Mouse (Mus musculus): Measurements from ENCODE around the gene Bmp5. TPM values are rescaled to one million over a fixed set of nuclear protein-coding genes. Genes with fewer than 3 reads are reported as not detected.

The Bmp5 gene
- total and polyA plus RNA-seq, 2 experiments from 2014 or later, result 2.5 to 3.0 TPM

DNA sequence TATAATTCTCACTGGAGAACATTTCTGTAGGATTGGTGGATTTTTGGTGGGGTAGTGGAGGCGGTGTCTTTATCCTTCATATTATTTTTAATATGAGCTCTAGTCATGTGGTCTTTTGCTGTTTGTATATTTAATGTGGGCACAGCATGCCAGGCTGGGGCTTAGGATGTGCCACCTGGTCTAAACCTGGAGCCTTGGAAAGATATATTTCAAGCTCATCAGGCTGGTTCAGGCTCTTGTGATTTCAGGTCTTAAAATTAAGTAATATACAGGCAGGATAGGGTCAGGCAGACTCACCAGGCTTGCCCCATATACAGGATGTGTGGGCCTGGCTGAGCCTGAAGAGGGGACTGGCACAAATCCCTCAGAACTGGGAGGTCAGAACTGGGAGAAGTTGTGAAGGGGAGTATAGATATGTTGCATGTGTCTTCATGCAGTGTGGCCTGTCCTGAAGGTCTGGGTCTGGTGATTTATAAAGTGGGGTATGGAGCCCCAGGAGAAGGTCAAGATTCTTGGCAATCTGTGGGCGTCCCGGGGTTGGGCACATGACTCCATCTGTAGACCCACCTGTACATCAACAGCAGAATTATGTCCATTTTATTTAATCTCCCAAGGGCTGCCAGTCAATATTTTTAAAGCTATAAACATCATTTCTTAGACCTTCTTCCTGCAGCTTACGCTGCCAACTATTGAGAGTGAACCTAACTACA, 108.5 kb downstream of the Bmp5 start:
- no peaks in the 10 kb centered on the region for H3K9me3 ChIP-seq (ENCODE audit: low read length)
- DNase-seq (ENCODE audit: low spot score), result no peak
- no peaks in the 10 kb centered on the region for H3K4me1 ChIP-seq (ENCODE audit: insufficient read depth, low read length)
- no peak overlapping the region for H3K4me3 ChIP-seq (ENCODE audit: low read depth, low read length)
- no peak overlapping the region for H3K27ac ChIP-seq (ENCODE audit: low read depth, low read length)
- ATAC-seq (ENCODE audit: low FRiP score), result no peak
- no peaks in the 10 kb centered on the region for H3K36me3 ChIP-seq (ENCODE audit: insufficient read depth, low read length)
- 98% methylated on average over 4 of the region's 4 CpGs for WGBS
- H3K27me3 ChIP-seq (ENCODE audit: insufficient read depth, low read length), result no peaks in the 10 kb centered on the region
- TF ChIP-seq CTCF (IDR thresholded peaks at IDR 0.05), result no peak
- no peak overlapping the region for H3K4me2 ChIP-seq (ENCODE audit: low read depth, low read length, poor library complexity, severe bottlenecking)
- H3K9ac ChIP-seq (replicated peaks; ENCODE audit: low read length, poor library complexity, severe bottlenecking), result no peak overlapping the region

- Histone ChIP-seq H3K36me3 (ENCODE audit: insufficient read depth, low read length) (no peaks in the 10 kb centered on the region), H3K9me3 (ENCODE audit: low read length) (no peaks in the 10 kb centered on the region), H3K4me3 (ENCODE audit: low read depth, low read length) (no peak overlapping the region), H3K27me3 (ENCODE audit: insufficient read depth, low read length) (no peaks in the 10 kb centered on the region), H3K27ac (ENCODE audit: low read depth, low read length) (no peak overlapping the region), H3K9ac (replicated peaks; ENCODE audit: low read length, poor library complexity, severe bottlenecking) (no peak overlapping the region), H3K4me1 (ENCODE audit: insufficient read depth, low read length) (no peaks in the 10 kb centered on the region), H3K4me2 (ENCODE audit: low read depth, low read length, poor library complexity, severe bottlenecking) (no peak overlapping the region)
- no peak for TF ChIP-seq CTCF (IDR thresholded peaks at IDR 0.05)
- DNase-seq (ENCODE audit: low spot score) (no peak), ATAC-seq (ENCODE audit: low FRiP score) (no peak)
- WGBS, result 75% methylated on average over 7 of the region's 7 CpGs
Observed at GRCm38 (mm10) chr9:75886801-75887544, 111.8 kb downstream of the Bmp5 start.

DNA sequence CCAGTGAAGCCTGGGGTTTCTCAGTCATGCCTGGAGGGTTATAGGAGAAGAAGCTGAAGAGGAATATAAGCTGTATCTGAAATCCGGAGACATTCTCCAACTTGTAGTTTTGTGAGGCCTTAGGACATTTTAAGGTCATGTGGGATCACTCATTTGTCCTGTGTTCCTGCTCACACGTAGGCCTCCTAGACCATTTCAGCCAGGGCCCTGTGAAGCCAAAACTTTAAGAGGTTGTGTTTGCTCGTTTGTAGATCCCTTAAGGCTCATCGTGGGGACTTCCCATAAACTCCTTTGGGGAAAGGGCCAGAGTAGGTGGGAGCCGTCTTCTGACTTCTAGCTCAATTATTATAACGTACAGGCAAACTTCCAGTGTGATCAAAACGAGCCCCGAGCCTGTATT, 121.8 kb downstream of the Bmp5 start:
- no peak for TF ChIP-seq CTCF (IDR thresholded peaks at IDR 0.05)
- DNase-seq (ENCODE audit: low spot score), result no peak
- no peaks in the 10 kb centered on the region for H3K27me3 ChIP-seq (ENCODE audit: insufficient read depth, low read length)
- no peak overlapping the region for H3K27ac ChIP-seq (ENCODE audit: low read depth, low read length)
- no peak for ATAC-seq (ENCODE audit: low FRiP score)
- H3K9me3 ChIP-seq (ENCODE audit: low read length), result no peaks in the 10 kb centered on the region
- no peak overlapping the region for H3K4me3 ChIP-seq (ENCODE audit: low read depth, low read length)
- H3K4me1 ChIP-seq (ENCODE audit: insufficient read depth, low read length), result no peaks in the 10 kb centered on the region
- WGBS, result 84% methylated on average over 8 of the region's 8 CpGs
- no peak overlapping the region for H3K9ac ChIP-seq (replicated peaks; ENCODE audit: low read length, poor library complexity, severe bottlenecking)
- no peaks in the 10 kb centered on the region for H3K36me3 ChIP-seq (ENCODE audit: insufficient read depth, low read length)
- no peak overlapping the region for H3K4me2 ChIP-seq (ENCODE audit: low read depth, low read length, poor library complexity, severe bottlenecking)

GRCm38 (mm10) chr9:75898022-75898421, 122.9 kb downstream of the Bmp5 start:
- DNase-seq (ENCODE audit: low spot score) (no peak), ATAC-seq (ENCODE audit: low FRiP score) (no peak)
- Histone ChIP-seq H3K27ac (ENCODE audit: low read depth, low read length) (no peak overlapping the region), H3K4me1 (ENCODE audit: insufficient read depth, low read length) (no peaks in the 10 kb centered on the region), H3K4me3 (ENCODE audit: low read depth, low read length) (no peak overlapping the region), H3K27me3 (ENCODE audit: insufficient read depth, low read length) (no peaks in the 10 kb centered on the region), H3K9me3 (ENCODE audit: low read length) (no peaks in the 10 kb centered on the region), H3K4me2 (ENCODE audit: low read depth, low read length, poor library complexity, severe bottlenecking) (no peak overlapping the region), H3K9ac (replicated peaks; ENCODE audit: low read length, poor library complexity, severe bottlenecking) (no peak overlapping the region), H3K36me3 (ENCODE audit: insufficient read depth, low read length) (no peaks in the 10 kb centered on the region)
- no peak for TF ChIP-seq CTCF (IDR thresholded peaks at IDR 0.05)
- 91% methylated on average over 4 of the region's 4 CpGs for WGBS

DNA sequence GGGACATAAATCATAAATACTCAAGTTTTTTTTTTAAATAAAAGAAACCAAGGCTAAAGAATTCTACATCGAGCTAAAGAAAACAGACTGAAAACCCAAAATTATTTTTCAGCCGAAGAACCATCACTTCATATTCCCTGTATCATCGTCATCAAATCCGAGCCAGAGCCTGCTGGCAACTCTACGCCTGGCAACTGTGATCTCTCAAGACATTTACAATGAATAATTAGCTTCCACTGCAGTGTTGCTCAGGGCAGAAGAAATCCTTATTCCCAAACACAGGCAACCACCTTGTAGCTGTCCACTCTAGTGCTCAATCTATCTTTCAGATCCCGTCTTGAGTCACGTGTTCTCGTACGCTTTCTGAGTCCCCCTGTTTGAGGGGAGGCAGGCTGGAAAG, 126.1 kb downstream of the Bmp5 start:
- ATAC-seq (ENCODE audit: low FRiP score) (no peak), DNase-seq (ENCODE audit: low spot score) (peak; percentile 36)
- no peaks in the 10 kb centered on the region for H3K27me3 ChIP-seq (ENCODE audit: insufficient read depth, low read length)
- H3K9ac ChIP-seq (replicated peaks; ENCODE audit: low read length, poor library complexity, severe bottlenecking), result no peak overlapping the region
- H3K4me3 ChIP-seq (ENCODE audit: low read depth, low read length), result no peak overlapping the region
- 73% methylated on average over 9 of the region's 9 CpGs for WGBS
- no peaks in the 10 kb centered on the region for H3K9me3 ChIP-seq (ENCODE audit: low read length)
- no peaks in the 10 kb centered on the region for H3K36me3 ChIP-seq (ENCODE audit: insufficient read depth, low read length)
- no peak for TF ChIP-seq CTCF (IDR thresholded peaks at IDR 0.05)
- H3K4me1 ChIP-seq (ENCODE audit: insufficient read depth, low read length), result no peaks in the 10 kb centered on the region
- no peak overlapping the region for H3K4me2 ChIP-seq (ENCODE audit: low read depth, low read length, poor library complexity, severe bottlenecking)
- no peak overlapping the region for H3K27ac ChIP-seq (ENCODE audit: low read depth, low read length)

DNA sequence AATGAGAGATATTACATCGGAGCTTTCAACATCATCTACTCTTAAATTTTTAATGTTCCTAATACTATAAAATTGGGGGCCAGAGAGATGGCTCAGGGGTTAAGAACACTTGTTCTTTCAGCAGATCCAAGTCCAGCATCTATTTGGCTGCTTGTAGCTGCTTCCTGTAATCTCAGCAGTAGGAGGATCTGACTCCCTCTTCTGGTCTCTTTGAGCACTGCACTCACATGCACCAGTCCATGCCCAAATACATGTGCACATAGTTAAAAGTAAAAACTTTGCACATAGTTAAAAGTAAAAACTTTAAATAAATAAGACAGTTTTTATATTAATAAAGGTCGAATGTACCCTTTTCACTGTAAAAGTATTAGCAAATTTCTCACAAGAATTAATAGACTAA, 130.3 kb downstream of the Bmp5 start:
- Histone ChIP-seq H3K4me1 (ENCODE audit: insufficient read depth, low read length) (no peaks in the 10 kb centered on the region), H3K4me2 (ENCODE audit: low read depth, low read length, poor library complexity, severe bottlenecking) (no peak overlapping the region), H3K27me3 (ENCODE audit: insufficient read depth, low read length) (no peaks in the 10 kb centered on the region), H3K27ac (ENCODE audit: low read depth, low read length) (no peak overlapping the region), H3K9me3 (ENCODE audit: low read length) (no peaks in the 10 kb centered on the region), H3K9ac (replicated peaks; ENCODE audit: low read length, poor library complexity, severe bottlenecking) (no peak overlapping the region), H3K4me3 (ENCODE audit: low read depth, low read length) (no peak overlapping the region), H3K36me3 (ENCODE audit: insufficient read depth, low read length) (no peaks in the 10 kb centered on the region)
- 54% methylated on average over 2 of the region's 2 CpGs for WGBS
- TF ChIP-seq CTCF (IDR thresholded peaks at IDR 0.05), result peak; percentile 36; the same call in 1 of the 2 replicates
- DNase-seq (ENCODE audit: low spot score), result no peak
- ATAC-seq (ENCODE audit: low FRiP score), result no peak
